Mouse (Mus musculus): ENCODE measurements around the gene Hdac1. TPM values are rescaled to one million over a fixed set of nuclear protein-coding genes. Genes with fewer than 3 reads are reported as not detected.

Gene Hdac1
- 49.0 and 59.8 TPM in 2 replicates for polyA plus RNA-seq (2015; fragmentation: Nextera tagmentation; extraction: Ambion mirVana)

DNA sequence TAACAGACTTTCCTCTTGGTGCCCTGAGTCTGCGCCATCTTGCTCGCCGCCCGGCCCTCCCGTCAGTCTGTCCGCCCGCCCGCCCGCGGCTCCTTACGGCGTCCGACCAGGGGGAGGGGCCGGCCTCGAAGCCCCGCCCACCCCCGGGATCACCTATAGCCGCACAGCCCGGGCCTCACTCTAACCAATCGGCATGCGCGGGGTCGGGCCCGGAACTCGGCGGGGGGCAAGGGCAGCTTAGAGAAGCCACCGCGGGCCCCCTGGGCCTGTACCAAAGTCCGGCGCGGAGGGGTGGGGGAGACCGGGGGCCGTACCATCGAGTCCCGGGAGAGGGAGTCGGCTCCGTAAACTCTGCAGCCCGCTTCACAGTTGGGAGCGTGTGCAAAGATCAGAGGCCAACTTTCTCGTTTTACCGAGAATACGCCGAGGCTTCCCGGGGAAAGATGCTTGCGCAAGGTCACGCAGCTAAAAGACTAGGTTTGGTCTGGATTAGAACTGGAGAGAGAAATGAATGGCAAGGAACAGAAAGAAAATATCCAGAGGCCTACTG is at the start of gene Hdac1:
TSS of gene Hdac1 (minus strand) at position 122 of the 550 bp plus-strand sequence.

DNA sequence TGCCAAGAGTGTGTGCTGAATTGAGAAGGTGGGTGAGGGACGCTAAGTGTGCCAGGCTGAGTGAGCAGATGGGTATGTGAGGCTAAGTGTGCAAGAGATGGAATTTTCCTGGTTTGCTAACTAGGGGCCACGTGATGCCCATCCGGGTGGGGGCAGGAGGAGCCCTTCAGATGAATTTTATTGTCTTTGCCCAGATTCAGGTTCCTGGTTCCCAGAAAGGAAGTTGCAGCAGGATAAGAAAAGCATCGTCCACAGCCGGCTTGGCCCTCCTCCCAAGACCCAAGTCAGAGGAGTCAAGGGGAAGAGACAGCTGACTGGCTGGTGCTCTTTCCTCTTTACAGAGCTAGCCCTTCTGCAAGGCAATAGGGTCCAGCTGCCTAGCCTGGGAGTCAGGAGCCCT is 36.0 kb upstream of the Hdac1 start, which contains the start of gene Fam167b:
TSS of gene Fam167b (minus strand) at position 84 of the 400 bp plus-strand sequence.

DNA sequence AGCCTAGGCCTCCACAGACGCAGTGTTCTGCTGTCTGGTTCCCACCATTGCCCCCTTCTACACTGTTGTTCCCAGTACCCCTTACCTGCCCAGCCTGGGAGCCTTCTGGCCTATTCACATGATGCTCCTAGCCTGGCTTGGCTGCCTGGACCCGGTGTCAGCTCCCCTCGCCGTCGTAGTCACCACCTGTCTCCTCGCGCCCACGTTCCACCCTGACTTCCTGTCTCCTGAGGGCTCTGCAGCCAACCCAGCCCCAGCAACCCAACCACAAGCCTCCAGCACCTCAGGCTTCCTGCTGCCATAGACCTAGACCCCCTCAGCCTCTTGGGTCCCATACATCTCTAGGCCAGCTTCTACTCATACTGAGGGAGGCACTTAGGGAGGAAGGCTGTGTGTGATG is 30.9 kb upstream of the Hdac1 start, which contains the start of gene Lck:
TSS of gene Lck (minus strand) at position 212 of the 400 bp plus-strand sequence.

DNA sequence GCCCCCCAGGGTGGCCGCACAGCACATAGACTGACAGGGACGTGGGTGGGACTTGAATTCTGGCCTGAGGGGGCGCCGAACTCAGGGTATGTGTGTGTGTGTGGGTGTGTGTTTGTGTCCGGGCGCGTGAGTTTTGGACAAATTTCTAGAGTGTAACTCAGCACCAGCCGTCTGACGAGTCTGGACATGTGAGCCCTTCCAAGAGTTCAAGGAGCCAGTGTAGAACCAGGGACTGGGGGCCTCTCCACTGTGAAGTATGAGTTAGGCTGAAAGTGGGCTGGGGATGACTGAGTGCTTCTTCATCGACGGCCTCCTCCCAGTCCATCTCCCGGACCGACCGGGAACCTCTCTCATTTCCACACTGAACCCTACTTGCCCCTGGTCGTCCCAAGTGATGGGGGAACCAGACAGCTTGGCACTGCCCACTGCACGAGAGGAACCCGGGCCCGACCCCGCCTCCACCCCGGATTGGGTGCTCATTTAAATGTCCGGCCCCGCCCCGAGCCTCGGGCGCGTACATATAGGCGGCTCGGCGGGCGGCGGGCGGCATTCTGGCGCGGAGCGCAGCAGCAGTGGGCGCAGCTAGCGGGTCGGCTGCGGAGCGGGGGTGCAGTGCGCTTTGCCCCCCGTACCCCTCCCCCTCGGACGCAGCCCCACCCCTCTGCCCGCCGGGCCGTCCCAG is 29.3 kb downstream of the Hdac1 start, which contains the start of gene Marcksl1:
TSS of gene Marcksl1 (plus strand) at position 496 of the 682 bp plus-strand sequence.

DNA sequence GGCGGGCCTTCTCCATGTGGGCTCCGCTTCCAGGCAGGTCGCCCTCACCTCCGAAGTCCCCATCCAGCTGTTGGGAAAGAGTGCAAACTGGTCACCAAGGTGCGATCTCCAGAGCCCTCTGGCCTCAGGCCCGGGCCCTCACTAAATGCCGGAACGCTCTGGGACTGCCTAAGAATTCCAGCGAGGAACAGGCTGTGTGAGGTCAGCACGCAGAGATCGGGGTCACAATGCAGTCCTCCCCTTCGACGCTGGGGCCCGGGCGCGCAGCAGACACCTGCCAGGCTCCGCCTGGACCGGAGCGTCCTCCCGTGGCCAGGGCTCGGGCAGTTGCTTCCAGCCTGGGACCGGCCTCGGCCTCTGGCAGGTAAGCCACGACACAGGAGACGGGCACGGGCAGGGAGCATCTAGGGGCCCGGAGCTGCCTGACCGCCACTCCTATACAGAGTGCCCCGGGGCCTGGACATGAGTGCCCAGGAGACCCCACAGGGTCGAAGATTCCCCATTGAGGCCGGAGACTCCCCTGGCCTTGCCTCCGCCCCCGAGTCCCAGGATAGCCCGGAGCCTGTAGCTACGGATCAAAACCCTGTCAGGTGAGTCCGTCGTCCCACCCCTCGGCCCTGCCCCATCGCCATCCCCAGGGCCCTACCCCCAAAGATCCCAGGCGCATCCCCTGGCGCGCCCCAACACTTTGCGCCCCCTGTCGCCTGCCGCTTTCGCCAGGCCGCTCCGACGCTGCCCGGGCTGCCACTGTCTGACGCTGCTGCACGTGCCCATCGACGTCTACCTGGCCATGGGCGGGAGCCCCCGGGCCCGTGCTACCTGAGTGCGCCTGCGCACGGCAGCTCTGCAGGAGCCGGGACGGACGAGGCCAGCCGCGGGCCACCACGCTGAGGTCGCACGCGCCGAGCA is 51.3 kb downstream of the Hdac1 start, which contains the start of the genes Tssk3 and Fam229a:
TSS of gene Tssk3 (minus strand) at position 51 of the 909 bp plus-strand sequence.
TSS of gene Fam229a (plus strand) at position 219 of the 909 bp plus-strand sequence.

Small RNA genes lying within 50 kb of the gene (microRNA-seq; reads per million reads assigned to microRNA genes)
- gene Mir8119, result 0 reads per million in 2 experiments

Other genes with a start within 250 kb of the Hdac1 start
- 188 and 198 TPM in 2 replicates for gene Rbbp4, start 207.3 kb downstream of the Hdac1 start, polyA plus RNA-seq (2015; fragmentation: Nextera tagmentation; extraction: Ambion mirVana)
- gene Zbtb8os, start 207.0 kb downstream of the Hdac1 start, polyA plus RNA-seq (2015; fragmentation: Nextera tagmentation; extraction: Ambion mirVana), result 28.6 and 30.2 TPM in 2 replicates
- gene Zbtb8a, start 164.6 kb downstream of the Hdac1 start, polyA plus RNA-seq (2015; fragmentation: Nextera tagmentation; extraction: Ambion mirVana), result 3.8 and 6.5 TPM in 2 replicates
- not detected in 2 replicates for gene Zbtb8b, start 101.9 kb downstream of the Hdac1 start, polyA plus RNA-seq (2015; fragmentation: Nextera tagmentation; extraction: Ambion mirVana)
- gene Bsdc1, start 81.1 kb downstream of the Hdac1 start, polyA plus RNA-seq (2015; fragmentation: Nextera tagmentation; extraction: Ambion mirVana), result 16.8 and 20.1 TPM in 2 replicates
- not detected in 2 replicates for gene Tssk3, start 51.7 kb downstream of the Hdac1 start, polyA plus RNA-seq (2015; fragmentation: Nextera tagmentation; extraction: Ambion mirVana)
- gene Fam229a, start 51.5 kb downstream of the Hdac1 start, polyA plus RNA-seq (2015; fragmentation: Nextera tagmentation; extraction: Ambion mirVana), result not detected in 2 replicates
- 75.3 and 95.8 TPM in 2 replicates for gene Marcksl1, start 29.1 kb downstream of the Hdac1 start, polyA plus RNA-seq (2015; fragmentation: Nextera tagmentation; extraction: Ambion mirVana)
- 0.78 and 1.2 TPM in 2 replicates for gene Lck, start 30.9 kb upstream of the Hdac1 start, polyA plus RNA-seq (2015; fragmentation: Nextera tagmentation; extraction: Ambion mirVana)
- 1.7 and 2.5 TPM in 2 replicates for gene Fam167b, start 35.8 kb upstream of the Hdac1 start, polyA plus RNA-seq (2015; fragmentation: Nextera tagmentation; extraction: Ambion mirVana)
- 169 and 180 TPM in 2 replicates for gene Eif3i, start 57.9 kb upstream of the Hdac1 start, polyA plus RNA-seq (2015; fragmentation: Nextera tagmentation; extraction: Ambion mirVana)
- 125 and 129 TPM in 2 replicates for gene Tmem234, start 58.0 kb upstream of the Hdac1 start, polyA plus RNA-seq (2015; fragmentation: Nextera tagmentation; extraction: Ambion mirVana)
- gene Dcdc2b, start 71.5 kb upstream of the Hdac1 start, polyA plus RNA-seq (2015; fragmentation: Nextera tagmentation; extraction: Ambion mirVana), result 1.8 TPM in 2 replicates
- gene Iqcc, start 76.4 kb upstream of the Hdac1 start, polyA plus RNA-seq (2015; fragmentation: Nextera tagmentation; extraction: Ambion mirVana), result 15.0 and 17.6 TPM in 2 replicates
- gene Ccdc28b, start 81.2 kb upstream of the Hdac1 start, polyA plus RNA-seq (2015; fragmentation: Nextera tagmentation; extraction: Ambion mirVana), result 42.5 and 46.6 TPM in 2 replicates
- gene Txlna, start 98.4 kb upstream of the Hdac1 start, polyA plus RNA-seq (2015; fragmentation: Nextera tagmentation; extraction: Ambion mirVana), result 25.4 and 27.7 TPM in 2 replicates
- gene Kpna6, start 130.1 kb upstream of the Hdac1 start, polyA plus RNA-seq (2015; fragmentation: Nextera tagmentation; extraction: Ambion mirVana), result 13.8 and 15.4 TPM in 2 replicates
- gene Tmem39b, start 154.1 kb upstream of the Hdac1 start, polyA plus RNA-seq (2015; fragmentation: Nextera tagmentation; extraction: Ambion mirVana), result 3.0 and 3.3 TPM in 2 replicates
- gene Khdrbs1, start 199.6 kb upstream of the Hdac1 start, polyA plus RNA-seq (2015; fragmentation: Nextera tagmentation; extraction: Ambion mirVana), result 37.6 and 38.5 TPM in 2 replicates

All from skeletal muscle tissue, postnatal 0 days (tissue).